Mouse (Mus musculus): ENCODE data around the gene Tmem255b. TPM values are rescaled to one million over a fixed set of nuclear protein-coding genes. Genes with fewer than 3 reads are reported as not detected.

Gene Tmem255b
- 10.1 and 11.1 TPM in 2 replicates for polyA plus RNA-seq (2012; rRNA removed; ENCODE audit: low replicate concordance)

GRCm38 (mm10) chr8:13434889-13435288 lies at the start of gene Tmem255b:
Tmem255b (plus strand) TSS chr8:13435189.

GRCm38 (mm10) chr8:13396725-13397124 lies 38.3 kb upstream of the Tmem255b start, which contains the start of gene Atp4b:
Atp4b (minus strand) TSS chr8:13396825.

GRCm38 (mm10) chr8:13404666-13405131 lies 30.3 kb upstream of the Tmem255b start, which contains the start of gene Grk1:
Grk1 (plus strand) TSS chr8:13405081.

GRCm38 (mm10) chr8:13493858-13494631 lies 59.1 kb downstream of the Tmem255b start, which contains the start of gene Gas6:
Gas6 (minus strand) TSS chr8:13494490.

Other genes with a start within 250 kb of the Tmem255b start
- gene Grtp1, start 234.6 kb upstream of the Tmem255b start, polyA plus RNA-seq (2012; rRNA removed; ENCODE audit: low replicate concordance), result 25.9 and 43.3 TPM in 2 replicates
- gene Adprhl1, start 181.0 kb upstream of the Tmem255b start, polyA plus RNA-seq (2012; rRNA removed; ENCODE audit: low replicate concordance), result not detected in 2 replicates
- gene Dcun1d2, start 147.1 kb upstream of the Tmem255b start, polyA plus RNA-seq (2012; rRNA removed; ENCODE audit: low replicate concordance), result 6.5 and 10.2 TPM in 2 replicates
- gene Tmco3, start 147.0 kb upstream of the Tmem255b start, polyA plus RNA-seq (2012; rRNA removed; ENCODE audit: low replicate concordance), result 27.8 and 28.0 TPM in 2 replicates
- 11.5 and 16.6 TPM in 2 replicates for gene Tfdp1, start 96.4 kb upstream of the Tmem255b start, polyA plus RNA-seq (2012; rRNA removed; ENCODE audit: low replicate concordance)
- gene Atp4b, start 38.4 kb upstream of the Tmem255b start, polyA plus RNA-seq (2012; rRNA removed; ENCODE audit: low replicate concordance), result 0.15 and 0.43 TPM in 2 replicates
- gene Grk1, start 30.1 kb upstream of the Tmem255b start, polyA plus RNA-seq (2012; rRNA removed; ENCODE audit: low replicate concordance), result not detected in 2 replicates
- gene Gas6, start 59.3 kb downstream of the Tmem255b start, polyA plus RNA-seq (2012; rRNA removed; ENCODE audit: low replicate concordance), result 48.5 and 55.4 TPM in 2 replicates
- gene 1700029H14Rik, start 127.3 kb downstream of the Tmem255b start, polyA plus RNA-seq (2012; rRNA removed; ENCODE audit: low replicate concordance), result 0.11 and 0.15 TPM in 2 replicates
- gene Rasa3, start 242.4 kb downstream of the Tmem255b start, polyA plus RNA-seq (2012; rRNA removed; ENCODE audit: low replicate concordance), result 8.7 and 10.5 TPM in 2 replicates